Mouse (Mus musculus) gastrocnemius, postnatal 14 days (tissue): ENCODE results near the gene Olfr66. TPM values are rescaled to one million over a fixed set of nuclear protein-coding genes. Genes with fewer than 3 reads are reported as not detected.

Source experiments
- DNase-seq: peaks from one replicate; pipeline ENCODE4 v3.0.0; 2021; ENCODE audit warnings: mixed read lengths
- intact Hi-C: fragments of 180-260 bp; cut with DNase I; formaldehyde crosslinking; loops from one replicate; pipeline ENCODE4 v1.15.1; 2025; ENCODE audit warnings: low total_unique reads
- long read RNA-seq, 2 experiments: library from polyadenylated mRNA; stranded (forward); transcript quantifications; one replicate each; pipeline ENCODE4 v2.0.0; 2021
- total RNA-seq, 2 experiments: library from RNA; stranded (reverse); gene quantifications; 2 replicates each; pipeline ENCODE4 v1.2.3; 2021

Olfr66 gene
- not detected for total RNA-seq
- long read RNA-seq, experiment 1, result 0 reads
- long read RNA-seq, experiment 2, result 0 reads

- no peak for DNase-seq
- intact Hi-C loops, result no loop called here
Measured at GRCm38 (mm10) chr7:103886152-103886551, at the start of gene Olfr66. Gene Olfr66, minus strand, starts transcription at chr7:103886252.

DNA sequence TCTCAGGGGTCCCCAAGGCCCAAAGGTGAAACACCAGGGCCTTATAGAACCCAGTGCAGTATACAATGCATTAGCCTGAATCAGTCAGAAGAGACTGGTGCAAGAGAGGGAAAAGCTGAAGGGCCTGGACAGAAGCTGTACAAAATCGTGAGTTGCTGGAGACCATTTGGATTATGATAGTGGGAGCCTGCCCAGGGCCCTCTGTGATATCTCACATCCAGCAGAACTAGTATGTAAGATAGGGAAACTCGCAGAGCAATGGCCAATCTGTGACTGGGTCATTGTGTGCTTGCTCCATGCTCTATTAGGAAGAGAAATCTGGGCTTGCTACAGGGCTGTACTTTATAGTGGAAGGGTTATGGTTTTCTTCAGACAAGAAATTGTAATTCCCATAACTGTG, 48.2 kb upstream of the Olfr66 start, which contains the start of gene Olfr632:
Gene Olfr632, plus strand, starts transcription at position 84 of the 400 bp plus-strand sequence.
- intact Hi-C loops, result no loop called here
- DNase-seq, result no peak

DNA sequence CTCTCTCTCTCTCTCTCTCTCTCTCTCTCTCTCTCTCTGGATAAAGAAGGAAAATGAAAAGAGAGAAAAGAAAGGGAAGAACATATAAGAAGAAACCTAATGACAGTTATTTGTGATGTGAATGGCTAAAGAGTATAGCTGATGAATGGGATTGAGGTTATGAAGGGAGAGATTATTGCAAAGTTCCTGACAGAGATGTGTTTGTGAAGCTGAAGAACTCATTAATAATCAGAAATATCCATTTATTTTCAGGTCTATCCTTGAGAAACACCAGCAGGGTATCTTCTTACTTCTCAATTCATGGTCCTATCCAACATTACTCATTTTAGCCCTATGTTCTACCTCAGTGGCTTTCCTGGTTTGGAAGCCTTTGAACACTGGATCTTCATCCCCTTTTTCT, 42.5 kb upstream of the Olfr66 start, which contains the start of gene Olfr631:
Gene Olfr631, plus strand, starts transcription at position 301 of the 400 bp plus-strand sequence.
- DNase-seq, result no peak
- intact Hi-C loops, result no loop called here

DNA sequence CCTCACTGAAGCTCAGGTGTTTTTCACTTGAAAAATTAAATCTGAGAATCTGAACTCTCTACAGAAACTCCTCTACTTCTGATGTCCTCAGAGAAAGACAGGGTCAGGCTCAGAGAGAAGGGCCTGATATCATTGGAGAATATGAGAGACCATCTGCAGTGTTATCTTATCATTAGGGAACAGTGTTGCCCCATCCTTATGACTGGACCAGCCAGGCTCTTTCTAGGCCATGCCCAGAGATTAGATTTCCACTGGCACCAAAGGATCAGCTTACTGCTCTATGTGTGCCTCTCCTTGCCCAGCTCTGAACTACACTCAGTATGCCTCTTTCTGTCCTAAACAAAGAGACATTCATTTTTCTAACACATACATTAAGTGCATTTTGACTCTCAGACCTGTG, 29.3 kb upstream of the Olfr66 start:
- intact Hi-C loops, result no loop called here
- no peak for DNase-seq

DNA sequence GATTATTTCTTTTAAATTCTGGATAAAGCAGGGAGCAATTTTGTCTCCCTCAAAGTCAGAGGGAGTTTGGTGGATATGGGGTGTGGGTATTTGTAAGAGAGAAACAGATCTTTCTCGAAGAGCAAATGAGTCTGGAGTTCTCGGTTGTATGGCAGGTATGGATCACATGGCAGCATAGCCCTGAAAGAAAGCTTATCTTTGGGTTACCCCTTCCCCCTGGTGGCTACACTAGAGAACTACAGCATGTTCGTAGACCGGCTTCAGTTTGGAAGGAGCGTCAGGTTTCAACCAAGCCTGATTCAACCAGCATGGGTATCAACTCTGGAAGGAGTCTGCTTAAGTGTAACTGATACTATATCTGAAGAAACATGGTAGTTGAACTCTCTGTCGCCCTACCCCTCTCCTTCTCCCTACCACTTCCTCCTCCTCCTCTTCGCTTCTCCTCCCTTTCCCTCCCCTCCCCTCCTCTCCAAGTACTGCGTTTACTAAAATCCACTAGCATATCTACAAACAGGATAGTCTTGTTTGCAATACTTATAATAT, 27.0 kb upstream of the Olfr66 start:
- intact Hi-C loops, result no loop called here
- DNase-seq, result no peak

DNA sequence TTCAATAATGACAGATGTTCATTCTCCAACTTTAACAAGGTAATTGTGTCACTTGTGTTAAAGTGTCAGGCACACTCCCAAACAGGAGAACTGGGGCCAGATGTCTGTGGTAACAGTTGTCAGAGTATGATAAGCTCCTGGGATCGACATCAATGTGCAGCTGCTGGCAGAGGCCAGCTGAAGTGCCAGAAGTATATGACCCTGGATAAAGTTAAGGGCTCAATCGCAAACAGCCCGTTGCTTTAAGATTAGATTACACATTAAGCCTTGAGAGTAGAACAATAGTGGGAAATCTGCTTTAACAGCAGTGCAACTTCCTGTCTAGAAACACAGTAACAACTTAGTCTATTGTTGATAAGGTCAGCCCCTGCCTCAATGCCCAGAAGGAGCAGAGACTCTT, 24.0 kb upstream of the Olfr66 start:
- intact Hi-C loops, result no loop called here
- DNase-seq, result no peak

DNA sequence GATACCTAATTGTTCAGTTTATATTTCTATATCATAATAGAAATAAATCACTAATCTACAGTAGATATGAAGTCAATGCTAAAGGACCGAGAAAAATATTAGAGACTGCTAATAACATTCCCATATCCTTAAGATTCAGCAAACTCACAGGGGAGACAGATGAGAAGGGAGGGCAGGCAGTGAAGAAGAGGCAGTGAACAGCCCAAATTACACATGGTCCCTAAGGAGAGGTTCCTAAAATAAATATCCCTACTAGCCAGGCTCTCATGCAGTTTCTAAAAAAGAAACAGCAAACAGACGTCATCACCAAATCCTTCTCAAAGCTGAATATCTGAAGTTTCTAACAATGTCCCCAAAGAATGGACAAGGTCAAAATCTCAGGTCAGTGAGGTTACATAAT, 17.1 kb upstream of the Olfr66 start, which contains the start of gene Olfr65:
Gene Olfr65, plus strand, starts transcription at position 301 of the 400 bp plus-strand sequence.
- no peak for DNase-seq
- intact Hi-C loops, result no loop called here

DNA sequence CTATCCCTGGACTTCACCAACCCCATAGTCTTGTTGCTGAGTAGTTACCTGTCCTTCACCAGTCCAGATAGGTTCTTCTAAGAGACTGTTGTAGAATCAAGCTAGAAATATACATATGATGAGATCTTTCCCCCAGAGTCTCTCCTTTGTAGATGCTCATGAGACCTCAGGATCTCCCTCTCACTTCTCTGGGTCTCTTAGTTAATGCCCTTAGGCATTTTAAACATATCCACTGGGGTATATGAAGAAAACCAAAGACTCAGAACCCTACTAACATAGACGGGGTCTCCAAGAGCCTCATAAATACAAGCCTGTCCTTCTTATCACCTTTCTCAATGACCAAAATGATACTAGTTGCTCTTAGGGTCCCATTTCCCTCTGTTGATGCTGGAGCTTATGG, 8.3 kb upstream of the Olfr66 start, which contains the start of gene Olfr64:
Gene Olfr64, minus strand, starts transcription at position 101 of the 400 bp plus-strand sequence.
- no peak for DNase-seq
- intact Hi-C loops, result no loop called here

DNA sequence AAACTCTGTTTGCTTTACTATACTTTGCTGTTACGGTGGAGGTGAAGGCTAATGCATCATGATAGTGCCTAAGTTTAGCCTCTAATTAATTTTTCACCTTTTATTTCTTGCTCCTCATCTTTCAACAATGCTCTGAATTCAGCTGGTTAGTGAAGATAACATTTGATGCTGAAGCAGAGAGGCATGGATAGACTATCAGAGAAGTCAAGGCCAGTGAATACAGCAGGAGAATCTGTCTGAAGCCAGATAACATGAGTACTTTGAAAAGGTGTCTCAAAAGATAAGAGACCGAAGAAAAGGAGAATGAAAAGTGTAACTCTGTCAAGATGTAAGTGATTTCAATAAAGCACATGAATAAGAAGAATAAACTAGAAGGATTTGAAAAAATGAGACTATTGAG, 9.0 kb downstream of the Olfr66 start:
- intact Hi-C loops, result no loop called here

DNA sequence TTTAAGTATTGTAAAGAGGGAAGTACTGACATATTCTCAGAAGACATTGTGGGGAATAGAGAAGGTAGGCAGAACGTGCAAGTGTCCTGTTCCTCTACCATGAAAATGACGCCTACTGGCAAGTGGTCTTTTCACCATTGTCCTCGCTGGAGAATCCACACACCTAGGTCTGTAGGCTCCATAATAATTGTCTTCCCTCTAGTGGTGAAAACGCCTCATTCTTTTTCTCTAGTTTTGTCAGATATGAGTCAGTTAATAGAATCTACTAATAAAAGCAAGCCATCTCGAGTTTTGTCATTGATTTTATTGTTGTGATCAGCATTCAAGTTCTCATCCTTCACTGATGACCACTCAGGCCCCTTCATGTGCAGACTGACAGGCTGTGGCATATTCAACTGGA, 11.6 kb downstream of the Olfr66 start:
- no peak for DNase-seq
- intact Hi-C loops, result no loop called here

More for the DNA sequence above, 9.0 kb downstream of the Olfr66 start:
- no peak for DNase-seq

DNA sequence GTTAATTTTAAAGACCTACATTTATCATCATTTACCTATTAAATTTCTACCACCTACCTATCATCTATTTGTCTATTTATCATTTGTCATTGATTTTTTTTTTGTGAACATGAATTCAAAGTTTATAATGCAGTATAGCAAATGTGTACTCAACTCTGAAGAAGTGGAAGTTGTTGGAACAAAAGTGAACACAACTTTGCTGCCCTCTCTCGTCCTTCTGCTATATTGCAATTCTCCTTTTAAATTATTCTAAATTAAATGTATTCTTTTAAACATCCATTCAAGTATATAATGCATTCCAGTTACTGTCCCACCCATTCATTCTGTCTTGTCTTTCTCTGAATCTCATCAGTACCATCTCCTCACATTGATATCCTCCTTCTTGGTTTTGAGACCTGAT, 13.0 kb downstream of the Olfr66 start:
- intact Hi-C loops, result no loop called here
- no peak for DNase-seq

GRCm38 (mm10) chr7:103870667-103871066, 15.4 kb downstream of the Olfr66 start:
- intact Hi-C loops, result no loop called here
- no peak for DNase-seq

DNA sequence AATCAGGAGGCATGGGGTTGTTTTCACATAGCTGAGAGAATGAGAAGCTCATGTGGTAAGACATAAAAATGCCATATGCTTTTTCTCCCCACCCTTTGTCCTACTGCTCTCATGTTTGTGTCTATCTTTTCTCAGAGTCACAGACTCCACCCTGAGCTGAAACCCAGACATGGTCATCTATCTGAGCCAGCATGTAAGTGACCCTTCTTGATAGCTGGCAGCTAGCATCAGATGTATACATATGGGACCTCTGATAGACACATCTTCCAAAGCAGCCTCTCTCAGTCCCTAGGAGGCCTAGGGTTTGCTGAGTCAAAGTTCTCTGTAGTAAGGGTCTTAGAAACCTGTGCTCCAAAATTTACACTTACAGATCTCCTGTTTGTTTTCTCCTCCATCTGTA, 20.3 kb downstream of the Olfr66 start:
- no peak for DNase-seq
- intact Hi-C loops, result no loop called here

- intact Hi-C loops, result no loop called here
- no peak for DNase-seq
Measured at GRCm38 (mm10) chr7:103861531-103861930, 24.5 kb downstream of the Olfr66 start.

DNA sequence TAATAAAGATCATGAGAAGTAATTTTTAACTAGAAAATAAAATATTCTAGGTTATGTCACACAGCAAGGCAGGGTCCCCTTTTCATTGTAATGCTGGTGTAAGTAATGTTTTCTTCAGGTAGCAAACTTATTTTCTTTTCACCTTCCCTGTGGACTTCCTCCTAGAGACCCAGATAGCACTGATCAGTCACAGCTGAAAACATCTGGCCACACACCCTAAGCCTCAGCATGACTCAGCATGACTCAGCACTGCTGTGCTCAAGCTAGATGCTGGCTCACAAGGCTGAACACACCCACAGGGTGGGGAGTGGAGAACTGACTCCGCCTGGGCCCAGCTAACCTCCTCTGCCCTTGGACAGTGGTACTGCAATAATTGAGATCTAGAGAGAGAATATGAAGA, 25.2 kb downstream of the Olfr66 start:
- intact Hi-C loops, result no loop called here
- DNase-seq, result peak; percentile 10

- DNase-seq, result no peak
- intact Hi-C loops, result no loop called here
Measured at GRCm38 (mm10) chr7:103859076-103859475, 27.0 kb downstream of the Olfr66 start.

DNA sequence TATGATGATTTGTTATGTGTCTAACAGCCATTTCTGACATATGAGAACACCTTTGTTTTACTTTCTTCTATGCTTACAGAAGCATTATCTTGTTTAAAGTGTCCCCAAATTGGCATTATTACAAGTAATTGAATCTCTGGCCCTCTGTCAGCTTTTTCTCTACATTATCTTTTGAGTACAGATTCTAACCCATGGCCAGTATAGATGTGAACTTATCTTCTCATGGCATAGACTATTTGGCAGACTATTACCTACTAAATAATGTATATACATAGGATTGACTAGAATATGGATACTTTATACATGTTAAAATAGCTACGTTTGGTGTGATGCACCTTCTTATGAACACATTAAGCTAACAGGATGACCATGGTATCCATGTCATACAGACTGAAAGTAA, 31.4 kb downstream of the Olfr66 start:
- DNase-seq, result no peak
- intact Hi-C loops, result no loop called here

- intact Hi-C loops, result no loop called here
- DNase-seq, result no peak
Measured at GRCm38 (mm10) chr7:103853090-103853489, 33.0 kb downstream of the Olfr66 start, which contains the start of gene Hbb-y. Gene Hbb-y, minus strand, starts transcription at chr7:103853216.

DNA sequence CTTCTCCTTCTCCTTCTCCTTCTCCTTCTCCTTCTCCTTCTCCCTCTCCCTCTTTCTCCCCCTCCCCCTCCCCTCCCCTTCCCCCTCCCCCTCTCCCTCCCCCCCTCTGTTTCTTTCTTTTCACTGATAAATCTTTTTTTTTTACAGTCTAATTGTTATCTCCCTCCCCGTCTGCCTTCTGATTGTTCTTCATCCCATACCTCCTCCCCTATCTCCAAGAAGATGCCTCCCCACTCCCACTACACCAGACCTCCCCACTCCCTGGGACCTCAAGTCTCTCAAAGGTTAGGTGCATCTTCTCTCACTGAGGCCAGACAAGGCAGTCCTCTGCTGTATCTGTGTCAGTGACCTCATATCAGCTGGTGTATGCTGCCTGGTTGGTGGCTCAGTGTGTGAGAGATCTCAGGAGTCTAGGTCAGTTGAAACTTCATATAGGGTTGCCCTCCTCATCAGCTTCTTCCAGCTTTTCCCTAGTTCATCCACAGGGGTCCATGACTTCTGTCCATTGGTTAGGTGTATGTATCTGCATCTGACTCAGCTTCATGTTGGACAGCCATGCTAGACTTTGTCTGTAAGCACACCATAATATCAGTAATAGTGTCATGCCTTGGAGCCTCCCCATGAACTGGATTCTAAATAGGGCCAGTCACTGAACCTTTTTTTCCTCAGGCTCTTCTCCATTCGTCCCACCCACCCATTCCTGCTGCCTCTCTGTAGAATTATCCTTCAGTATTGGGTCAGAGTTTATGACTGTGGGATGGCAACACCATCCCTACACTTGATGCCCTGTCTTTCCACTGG, 41.3 kb downstream of the Olfr66 start:
- DNase-seq, result no peak

GRCm38 (mm10) chr7:103843034-103843433, 43.0 kb downstream of the Olfr66 start, which contains the start of gene Hbb-bh1:
Gene Hbb-bh1, minus strand, starts transcription at chr7:103843164.
- DNase-seq, result no peak

More for the DNA sequence above, 41.3 kb downstream of the Olfr66 start:
- intact Hi-C loops, result no loop called here

GRCm38 (mm10) chr7:103840268-103840667, 45.8 kb downstream of the Olfr66 start, which contains the start of gene Hbb-bh2:
Gene Hbb-bh2, minus strand, starts transcription at chr7:103840520.
- DNase-seq, result no peak
- intact Hi-C loops, result no loop called here

More at GRCm38 (mm10) chr7:103843034-103843433, 43.0 kb downstream of the Olfr66 start, which contains the start of gene Hbb-bh1:
- intact Hi-C loops, result no loop called here
